Mouse (Mus musculus) embryonic facial prominence, embryonic 12.5 days (tissue): ENCODE measurements around the gene Aldh3b3. TPM values are rescaled to one million over a fixed set of nuclear protein-coding genes. Genes with fewer than 3 reads are reported as not detected.
A peak's percentile ranks its signal among the peaks of the same experiment; 100 is the strongest.
"Not testable (repeated sequence)": the region's sequence is repeated elsewhere in the genome, so short reads cannot be mapped to it uniquely, and the experiment has no call there.

Experiments used
- ATAC-seq: fragments of 200-750 bp; cut with Nextera tagmentation; 2 replicates; pipeline ENCODE4 v1.8.0; 2017; ENCODE audit not compliant: insufficient number of reproducible peaks, insufficient read depth, low FRiP score, low TSS enrichment
- H3K27ac ChIP-seq: fragments of 300-500 bp; sonication (generic); 2 replicates; pipeline ENCODE4 v1.5.1; 2016; ENCODE audit warnings: mild to moderate bottlenecking
- H3K27me3 ChIP-seq: fragments of 300-500 bp; sonication (generic); 2 replicates; pipeline ENCODE4 v1.6.1; 2016; ENCODE audit warnings: mild to moderate bottlenecking, moderate library complexity
- H3K36me3 ChIP-seq: fragments of 300-500 bp; sonication (generic); 2 replicates; pipeline ENCODE4 v1.6.1; 2016; ENCODE audit warnings: mild to moderate bottlenecking
- H3K4me1 ChIP-seq: fragments of 300-500 bp; sonication (generic); 2 replicates; pipeline ENCODE4 v1.6.1; 2016
- H3K4me2 ChIP-seq: fragments of 300-500 bp; sonication (generic); replicated peaks from 2 replicates; pipeline ENCODE4 v1.6.1; 2016; ENCODE audit warnings: mild to moderate bottlenecking, moderate library complexity
- H3K4me3 ChIP-seq: fragments of 300-500 bp; sonication (generic); 2 replicates; pipeline ENCODE4 v1.5.1; 2016; ENCODE audit warnings: mild to moderate bottlenecking
- H3K9ac ChIP-seq: fragments of 300-500 bp; sonication (generic); 2 replicates; pipeline ENCODE4 v1.6.1; 2016; ENCODE audit warnings: mild to moderate bottlenecking, moderate library complexity
- H3K9me3 ChIP-seq: fragments of 300-500 bp; sonication (generic); 2 replicates; pipeline ENCODE4 v1.6.1; 2016; ENCODE audit warnings: mild to moderate bottlenecking, moderate library complexity
- WGBS: fragments of 180-500 bp; shearing (Covaris S2); methylation state at CpG from one replicate; pipeline ENCODE4 v1.1.7; 2016; 5-methylcytosine and 5-hydroxymethylcytosine counted together
- polyA plus RNA-seq: library from polyadenylated mRNA; unstranded; fragments of >200 nt; fragmentation: Nextera tagmentation; extraction: Ambion mirVana; gene quantifications from 2 replicates; pipeline ENCODE4 v1.2.1, GENCODE M21; 2016

Gene Aldh3b3
- polyA plus RNA-seq, 1 experiment from 2014 or later: not detected

DNA sequence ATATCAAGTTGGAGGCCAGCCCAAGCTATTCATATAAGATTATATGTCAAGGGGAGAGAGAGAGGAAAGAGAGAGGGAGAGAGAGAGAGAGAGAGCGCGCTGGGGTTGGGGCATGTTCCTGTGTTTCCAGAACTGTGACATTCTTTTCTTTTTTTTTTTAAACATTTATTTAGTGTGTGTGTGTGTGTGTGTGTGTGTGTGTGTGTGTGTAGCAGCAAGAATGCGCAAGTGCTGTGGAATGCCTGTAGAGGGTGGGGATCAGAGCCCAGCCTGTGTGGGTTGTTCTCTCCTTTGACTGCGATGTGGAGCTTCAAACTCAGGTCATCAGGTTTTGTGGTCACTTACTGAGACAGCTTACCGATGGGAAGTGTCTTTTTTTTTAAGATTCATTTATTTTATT is 1.8 kb downstream of the Aldh3b3 start:
- no peaks in the 10 kb centered on the region for H3K9me3 ChIP-seq
- WGBS: 78% methylated on average over 5 of the region's 5 CpGs
- H3K27ac ChIP-seq: no peak overlapping the region
- no peak overlapping the region for H3K9ac ChIP-seq
- no peak overlapping the region for H3K4me3 ChIP-seq
- H3K4me2 ChIP-seq: no peak overlapping the region
- H3K4me1 ChIP-seq: no peaks in the 10 kb centered on the region
- no peaks in the 10 kb centered on the region for H3K36me3 ChIP-seq
- no peak for ATAC-seq
- H3K27me3 ChIP-seq: no peaks in the 10 kb centered on the region

DNA sequence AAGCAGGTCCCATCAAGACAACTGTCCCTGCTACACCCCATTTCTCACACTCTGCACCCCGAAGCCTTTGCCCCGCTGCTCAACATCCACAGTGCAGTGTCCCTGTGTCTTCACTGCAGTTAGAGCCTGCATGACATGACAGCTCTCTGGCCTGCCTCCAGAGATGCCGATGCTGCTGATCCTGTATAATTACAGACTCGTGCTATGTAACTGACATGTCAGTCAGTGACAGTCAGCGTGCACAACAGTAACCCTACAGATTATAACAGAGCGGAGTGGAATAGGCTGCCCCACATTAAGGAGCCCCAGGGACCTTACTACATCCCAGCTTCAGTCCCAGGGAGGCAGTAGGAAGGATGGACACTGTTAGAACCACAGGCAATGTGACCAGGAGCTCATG is 3.4 kb downstream of the Aldh3b3 start:
- H3K4me3 ChIP-seq, H3K4me2 ChIP-seq, H3K27ac ChIP-seq, H3K4me1 ChIP-seq, H3K36me3 ChIP-seq, H3K9me3 ChIP-seq, ATAC-seq, H3K9ac ChIP-seq, H3K27me3 ChIP-seq: not testable (repeated sequence)
- 79% methylated on average over 6 of the region's 6 CpGs for WGBS

DNA sequence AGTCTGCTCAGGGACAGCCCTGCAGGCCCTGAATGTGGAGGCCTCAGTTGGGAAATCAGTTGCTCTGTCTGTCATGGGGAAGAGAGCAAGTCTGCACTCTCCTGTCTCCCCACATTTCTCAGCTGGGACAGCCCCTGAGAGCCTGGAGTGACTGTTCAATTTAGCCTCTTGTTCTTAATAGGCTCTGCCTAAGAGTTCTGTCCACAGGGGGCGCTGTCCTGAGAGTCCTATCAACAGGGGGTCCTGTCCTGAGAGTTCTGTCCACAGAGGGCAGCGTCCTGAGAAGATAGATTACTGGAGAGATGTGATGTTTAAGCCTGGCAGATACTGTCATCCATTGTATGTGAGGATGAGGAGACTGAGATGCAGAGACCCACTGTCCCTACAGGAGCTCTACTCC is 4.0 kb downstream of the Aldh3b3 start:
- no peaks in the 10 kb centered on the region for H3K27me3 ChIP-seq
- no peak overlapping the region for H3K4me3 ChIP-seq
- H3K4me2 ChIP-seq: no peak overlapping the region
- H3K36me3 ChIP-seq: no peaks in the 10 kb centered on the region
- 16% methylated on average over 2 of the region's 2 CpGs for WGBS
- ATAC-seq: no peak
- no peak overlapping the region for H3K9ac ChIP-seq
- no peaks in the 10 kb centered on the region for H3K9me3 ChIP-seq
- no peak overlapping the region for H3K27ac ChIP-seq
- no peaks in the 10 kb centered on the region for H3K4me1 ChIP-seq

DNA sequence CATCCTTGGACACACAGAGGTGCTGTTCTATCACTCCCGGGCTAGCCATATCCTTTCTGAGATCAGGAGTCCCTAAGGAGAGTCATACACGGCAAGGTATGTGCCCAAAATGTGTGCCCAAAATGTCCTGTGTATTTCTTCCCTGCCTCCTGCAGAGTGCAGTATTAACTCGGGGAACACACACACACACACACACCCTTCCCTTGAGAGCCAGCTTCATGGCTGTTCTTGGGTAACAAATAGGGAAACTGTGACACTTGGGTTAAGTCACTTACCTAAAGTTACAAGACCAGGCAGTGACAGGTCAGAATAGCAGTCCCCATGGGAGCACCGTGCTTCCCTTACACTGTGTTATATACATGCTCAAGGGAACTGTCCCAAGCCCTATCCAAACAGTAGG is 5.6 kb downstream of the Aldh3b3 start:
- Histone ChIP-seq H3K27ac (no peak overlapping the region), H3K4me1 (no peaks in the 10 kb centered on the region), H3K4me2 (no peak overlapping the region), H3K9ac (no peak overlapping the region), H3K4me3 (no peak overlapping the region), H3K36me3 (no peaks in the 10 kb centered on the region), H3K27me3 (no peaks in the 10 kb centered on the region), H3K9me3 (no peaks in the 10 kb centered on the region)
- 73% methylated on average over 4 of the region's 4 CpGs for WGBS
- no peak for ATAC-seq

DNA sequence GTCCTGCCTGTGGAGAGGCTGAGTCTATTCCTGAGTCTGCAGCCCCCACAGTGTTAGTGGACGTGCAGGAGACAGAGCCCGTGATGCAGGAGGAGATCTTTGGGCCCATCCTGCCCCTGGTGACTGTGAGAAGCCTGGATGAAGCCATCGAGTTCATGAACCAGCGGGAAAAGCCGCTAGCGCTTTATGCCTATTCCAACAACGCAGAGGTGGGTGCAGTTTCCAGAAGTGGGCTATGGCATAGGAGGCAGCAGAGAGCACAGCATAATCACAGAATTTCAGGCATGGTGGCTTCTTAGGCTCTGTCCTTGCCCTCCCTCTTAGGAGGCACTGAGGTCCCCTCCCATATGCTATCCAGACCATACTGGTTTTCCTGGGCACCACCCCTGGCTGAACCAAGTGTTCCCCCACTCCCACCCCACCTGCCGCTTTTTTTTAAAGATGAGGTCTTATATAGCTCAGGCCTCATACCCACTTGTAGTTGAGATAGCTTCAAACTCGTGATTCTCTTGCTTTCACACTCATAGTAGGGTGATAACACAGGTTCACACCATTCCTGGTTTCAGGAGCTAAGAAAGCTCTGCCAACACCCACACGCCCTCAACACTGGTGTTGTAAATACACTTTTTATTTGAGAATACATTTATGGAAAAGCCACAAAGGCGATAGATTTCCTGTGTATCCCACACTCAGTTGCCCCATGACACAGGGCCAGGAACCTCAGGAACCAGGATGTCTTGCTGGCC is 8.1 kb downstream of the Aldh3b3 start:
- H3K27me3 ChIP-seq: no peaks in the 10 kb centered on the region
- no peak overlapping the region for H3K27ac ChIP-seq
- no peak overlapping the region for H3K9ac ChIP-seq
- 70% methylated on average over 11 of the region's 11 CpGs for WGBS
- no peak for ATAC-seq
- H3K4me3 ChIP-seq: no peak overlapping the region
- no peaks in the 10 kb centered on the region for H3K9me3 ChIP-seq
- no peak overlapping the region for H3K4me2 ChIP-seq
- no peaks in the 10 kb centered on the region for H3K36me3 ChIP-seq
- H3K4me1 ChIP-seq: no peaks in the 10 kb centered on the region

DNA sequence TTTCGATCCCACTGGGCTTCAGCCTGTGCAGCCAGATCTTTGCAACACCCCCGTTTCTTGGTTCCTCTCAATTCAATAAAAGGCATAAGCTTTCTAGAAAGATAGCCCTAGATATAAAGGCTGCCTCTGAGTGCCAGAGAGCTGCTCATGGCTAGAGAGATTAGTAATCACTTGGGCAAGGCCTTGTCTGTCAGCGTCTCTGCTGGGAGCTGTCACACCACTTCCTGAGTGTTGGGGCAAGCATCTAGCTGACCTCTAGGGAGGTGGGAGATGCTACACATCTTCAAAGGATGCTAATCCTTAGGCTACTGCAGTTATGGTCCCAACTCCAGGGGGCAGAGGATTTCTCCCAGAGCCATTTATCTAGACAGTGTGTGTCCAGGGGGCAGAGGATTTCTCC is 8.8 kb downstream of the Aldh3b3 start:
- Histone ChIP-seq H3K4me2 (no peak overlapping the region), H3K9ac (no peak overlapping the region), H3K27me3 (no peaks in the 10 kb centered on the region), H3K4me1 (peaks cover 7% of the 10 kb centered on the region), H3K4me3 (no peak overlapping the region), H3K36me3 (no peaks in the 10 kb centered on the region), H3K9me3 (no peaks in the 10 kb centered on the region), H3K27ac (no peak overlapping the region)
- 61% methylated on average over 3 of the region's 3 CpGs for WGBS
- no peak for ATAC-seq

DNA sequence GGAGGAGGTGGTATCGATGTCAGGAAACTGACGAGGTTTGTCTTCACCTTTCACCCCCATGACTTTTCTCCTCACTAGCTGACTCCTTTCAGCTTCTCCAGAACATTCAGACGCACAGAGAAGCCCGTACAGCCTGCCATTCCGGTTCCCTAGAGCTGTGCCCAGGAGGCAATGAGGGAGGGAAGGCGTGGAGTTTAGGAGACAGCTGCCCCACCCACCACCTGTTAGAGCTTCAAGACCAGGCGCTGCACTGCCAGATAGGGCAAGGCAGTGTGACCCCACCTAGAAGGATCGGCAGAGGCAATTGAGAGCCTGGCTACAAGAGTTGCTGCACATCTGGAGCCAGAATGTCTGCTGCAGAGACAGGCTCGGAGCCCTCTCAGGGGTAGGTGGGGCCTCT is 13.8 kb downstream of the Aldh3b3 start, which contains the start of gene Aldh3b2:
Aldh3b2 (plus strand) TSS at position 100 of the 400 bp plus-strand sequence.
- H3K36me3 ChIP-seq: no peaks in the 10 kb centered on the region

DNA sequence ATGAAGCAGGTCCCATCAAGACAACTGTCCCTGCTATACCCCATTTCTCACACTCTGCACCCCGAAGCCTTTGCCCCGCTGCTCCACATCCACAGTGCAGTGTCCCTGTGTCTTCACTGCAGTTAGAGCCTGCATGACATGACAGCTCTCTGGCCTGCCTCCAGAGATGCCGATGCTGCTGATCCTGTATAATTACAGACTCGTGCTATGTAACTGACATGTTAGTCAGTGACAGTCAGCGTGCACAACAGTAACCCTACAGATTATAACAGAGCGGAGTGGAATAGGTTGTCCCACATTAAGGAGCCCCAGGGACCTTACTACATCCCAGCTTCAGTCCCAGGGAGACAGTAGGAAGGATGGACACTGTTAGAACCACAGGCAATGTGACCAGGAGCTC is 16.2 kb downstream of the Aldh3b3 start:
- H3K4me3 ChIP-seq, H3K27ac ChIP-seq, ATAC-seq, H3K4me2 ChIP-seq, H3K9ac ChIP-seq, H3K9me3 ChIP-seq, H3K27me3 ChIP-seq, H3K4me1 ChIP-seq, H3K36me3 ChIP-seq: not testable (repeated sequence)
- WGBS: 76% methylated on average over 6 of the region's 6 CpGs

More for the DNA sequence above, 13.8 kb downstream of the Aldh3b3 start, which contains the start of gene Aldh3b2:
- H3K4me3 ChIP-seq: no peak within 1 kb of the TSS
- H3K9me3 ChIP-seq: no peaks in the 10 kb centered on the region
- peaks cover 10% of the 10 kb centered on the region for H3K4me1 ChIP-seq
- H3K27ac ChIP-seq: no peak within 1 kb of the TSS
- no peaks in the 10 kb centered on the region for H3K27me3 ChIP-seq
- ATAC-seq: no peak
- no peak within 1 kb of the TSS for H3K9ac ChIP-seq
- WGBS: 25% methylated on average over 8 of the region's 9 CpGs
- no peak within 1 kb of the TSS for H3K4me2 ChIP-seq

DNA sequence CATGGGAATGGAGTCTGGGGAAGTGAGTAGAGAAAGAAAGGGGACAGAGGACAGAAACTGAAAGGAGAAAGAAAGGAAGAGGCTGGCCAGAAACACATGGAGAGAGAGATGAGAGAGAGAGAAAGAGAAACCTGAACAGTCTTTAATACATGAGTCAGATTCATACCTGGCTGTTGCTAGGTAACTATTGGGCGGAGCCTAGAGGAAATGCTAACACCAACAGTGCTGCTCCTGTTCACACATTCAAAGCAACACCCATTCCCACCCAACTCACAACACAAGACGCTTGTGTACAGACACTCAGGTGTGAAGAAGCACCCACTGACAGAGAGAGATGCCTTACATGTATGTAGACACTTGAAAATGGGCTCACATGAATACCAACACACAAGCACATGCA is 17.4 kb downstream of the Aldh3b3 start:
- Histone ChIP-seq H3K27me3 (no peaks in the 10 kb centered on the region), H3K4me2 (no peak overlapping the region), H3K36me3 (no peaks in the 10 kb centered on the region), H3K4me3 (no peak overlapping the region), H3K9ac (no peak overlapping the region), H3K4me1 (peaks cover 10% of the 10 kb centered on the region), H3K27ac (no peak overlapping the region), H3K9me3 (no peaks in the 10 kb centered on the region)
- ATAC-seq: no peak
- WGBS: 67% methylated on average over 2 of the region's 2 CpGs

DNA sequence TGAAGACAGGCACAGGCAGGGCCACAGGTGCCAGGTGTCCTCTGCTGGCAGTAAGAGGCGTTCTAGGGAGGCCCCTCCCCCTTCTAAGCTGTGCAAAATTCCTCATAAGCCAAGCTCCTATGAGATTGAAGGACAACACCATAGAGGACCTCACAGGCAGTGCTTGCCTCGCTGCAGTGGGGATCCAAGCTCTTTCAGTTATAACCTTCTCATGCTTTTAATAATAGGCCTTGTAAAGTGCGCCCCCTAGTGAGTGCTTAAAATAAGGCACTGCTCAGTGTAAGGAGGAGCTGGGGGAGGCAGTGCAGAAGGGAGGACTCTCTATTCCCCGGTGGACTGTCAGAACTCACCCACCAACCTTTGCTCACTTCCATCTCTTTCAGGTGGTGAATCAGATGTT is 21.9 kb downstream of the Aldh3b3 start:
- no peaks in the 10 kb centered on the region for H3K27me3 ChIP-seq
- no peaks in the 10 kb centered on the region for H3K36me3 ChIP-seq
- peaks cover 11% of the 10 kb centered on the region for H3K4me1 ChIP-seq
- no peak for ATAC-seq
- H3K27ac ChIP-seq: no peak overlapping the region
- H3K4me3 ChIP-seq: no peak overlapping the region
- H3K9ac ChIP-seq: no peak overlapping the region
- WGBS: 13% methylated on average over 4 of the region's 4 CpGs
- H3K4me2 ChIP-seq: no peak overlapping the region
- no peaks in the 10 kb centered on the region for H3K9me3 ChIP-seq

DNA sequence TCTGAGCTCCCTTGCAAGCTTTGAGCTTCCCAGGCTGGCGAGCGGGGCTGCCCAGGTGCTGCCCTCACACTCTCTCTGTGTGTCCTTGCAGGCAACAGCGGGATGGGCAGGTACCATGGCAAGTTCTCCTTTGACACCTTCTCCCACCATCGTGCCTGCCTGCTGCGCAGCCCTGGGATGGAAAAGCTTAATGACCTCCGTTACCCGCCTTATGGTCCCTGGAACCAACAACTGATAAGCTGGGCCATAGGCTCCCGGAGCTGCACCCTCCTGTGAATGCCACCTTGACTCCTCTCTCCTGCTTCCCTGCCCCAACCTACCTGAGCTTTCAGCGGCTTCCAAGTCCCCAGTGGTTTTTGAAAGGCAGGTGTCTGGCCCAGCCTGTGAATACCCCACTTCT is 22.5 kb downstream of the Aldh3b3 start:
- H3K36me3 ChIP-seq: no peaks in the 10 kb centered on the region
- H3K4me3 ChIP-seq: no peak overlapping the region
- H3K9me3 ChIP-seq: no peaks in the 10 kb centered on the region
- H3K4me2 ChIP-seq: no peak overlapping the region
- H3K9ac ChIP-seq: no peak overlapping the region
- ATAC-seq: no peak
- H3K4me1 ChIP-seq: peaks cover 11% of the 10 kb centered on the region
- no peak overlapping the region for H3K27ac ChIP-seq
- H3K27me3 ChIP-seq: no peaks in the 10 kb centered on the region
- WGBS: 80% methylated on average over 9 of the region's 9 CpGs

DNA sequence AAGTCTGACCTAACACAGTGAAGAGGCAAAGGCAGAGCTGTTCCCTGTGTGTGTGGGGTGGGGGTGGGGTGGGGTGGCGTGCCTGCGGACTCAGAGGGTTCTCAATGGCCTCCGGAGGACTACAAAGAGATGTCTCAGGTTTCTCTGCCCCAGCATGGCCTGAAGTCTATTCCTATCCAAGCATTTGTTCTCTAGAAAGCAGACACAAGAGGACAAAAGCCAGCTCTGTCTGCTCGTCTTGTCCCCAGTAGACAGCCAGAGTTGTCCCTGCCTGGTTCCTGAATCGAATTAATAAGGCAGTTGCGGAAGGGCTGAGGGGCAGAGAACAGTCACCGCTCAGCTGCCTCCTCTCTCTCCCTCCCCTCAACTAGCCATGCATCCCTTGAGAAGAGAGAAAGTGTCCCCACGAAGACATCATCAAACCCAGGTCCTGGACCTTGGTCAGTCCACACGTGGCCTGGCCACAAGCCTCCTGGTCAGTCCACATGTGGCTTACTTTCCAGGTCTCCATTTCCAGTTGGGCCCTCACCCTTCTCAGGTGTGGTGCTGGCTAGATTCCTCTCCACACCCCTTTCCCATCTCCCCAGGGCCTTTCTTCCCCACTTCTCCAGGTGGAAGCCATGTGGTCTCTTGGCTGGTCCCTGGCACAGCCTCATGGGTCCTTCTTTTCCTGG is 25.2 kb downstream of the Aldh3b3 start:
- no peak for ATAC-seq
- Histone ChIP-seq H3K27me3 (no peaks in the 10 kb centered on the region), H3K9me3 (no peaks in the 10 kb centered on the region), H3K4me1 (peaks cover 21% of the 10 kb centered on the region), H3K4me2 (no peak overlapping the region), H3K4me3 (no peak overlapping the region), H3K9ac (no peak overlapping the region), H3K27ac (peak overlapping the region; percentile 52; the same call in 1 of the 2 replicates), H3K36me3 (no peaks in the 10 kb centered on the region)
- 26% methylated on average over 9 of the region's 9 CpGs for WGBS
